Mouse (Mus musculus) hindbrain, embryonic 12.5 days (tissue): ENCODE measurements around the gene Alk. TPM values are rescaled to one million over a fixed set of nuclear protein-coding genes. Genes with fewer than 3 reads are reported as not detected.

Experiments
- ATAC-seq: fragments of 200-750 bp; cut with Nextera tagmentation; 2 replicates; pipeline ENCODE4 v1.8.0; 2017; ENCODE audit warnings: moderate TSS enrichment; ENCODE audit not compliant: low FRiP score
- H3K27ac ChIP-seq: fragments of 300-500 bp; sonication (generic); 2 replicates; pipeline ENCODE4 v1.5.1; 2016; ENCODE audit warnings: mild to moderate bottlenecking
- H3K27me3 ChIP-seq: fragments of 300-500 bp; sonication (generic); 2 replicates; pipeline ENCODE4 v1.6.1; 2016; ENCODE audit warnings: mild to moderate bottlenecking
- H3K36me3 ChIP-seq: fragments of 300-500 bp; sonication (generic); 2 replicates; pipeline ENCODE4 v1.6.1; 2016; ENCODE audit warnings: mild to moderate bottlenecking
- H3K4me1 ChIP-seq: fragments of 300-500 bp; sonication (generic); 2 replicates; pipeline ENCODE4 v1.6.1; 2016
- H3K4me2 ChIP-seq: fragments of 300-500 bp; sonication (generic); replicated peaks from 2 replicates; pipeline ENCODE4 v1.6.1; 2016; ENCODE audit warnings: mild to moderate bottlenecking
- H3K4me3 ChIP-seq: fragments of 300-500 bp; sonication (generic); 2 replicates; pipeline ENCODE4 v1.5.1; 2016; ENCODE audit warnings: mild to moderate bottlenecking
- H3K9ac ChIP-seq: fragments of 300-500 bp; sonication (generic); 2 replicates; pipeline ENCODE4 v1.6.1; 2016; ENCODE audit warnings: mild to moderate bottlenecking, moderate library complexity
- H3K9me3 ChIP-seq: fragments of 300-500 bp; sonication (generic); replicated peaks from 2 replicates; pipeline ENCODE4 v1.6.1; 2016; ENCODE audit warnings: mild to moderate bottlenecking
- WGBS: fragments of 180-500 bp; shearing (Covaris S2); methylation state at CpG from one replicate; pipeline ENCODE4 v1.1.7; 2016; 5-methylcytosine and 5-hydroxymethylcytosine counted together
- polyA plus RNA-seq: library from polyadenylated mRNA; unstranded; fragments of >200 nt; fragmentation: Nextera tagmentation; extraction: Ambion mirVana; gene quantifications from 2 replicates; pipeline ENCODE4 v1.2.1, GENCODE M21; 2016

Gene Alk
- polyA plus RNA-seq, 1 experiment from 2014 or later, result 2.2 TPM

- Histone ChIP-seq H3K4me1 (0 out of 2 replicates have a peak, but pooled peaks cover 3% of the 10 kb centered on the region), H3K9ac (no peak overlapping the region), H3K27ac (no peak overlapping the region), H3K9me3 (no peaks in the 10 kb centered on the region), H3K27me3 (no peaks in the 10 kb centered on the region), H3K4me3 (no peak overlapping the region), H3K36me3 (no peaks in the 10 kb centered on the region), H3K4me2 (no peak overlapping the region)
- 67% methylated on average over 7 of the region's 7 CpGs for WGBS
- no peak for ATAC-seq
Observed at GRCm38 (mm10) chr17:72144946-72145598, 459.4 kb downstream of the Alk start.

- Histone ChIP-seq H3K4me2 (no peak overlapping the region), H3K27ac (0 out of 2 replicates have a peak overlapping the region, but pooled peaks have one; percentile 2), H3K9ac (no peak overlapping the region), H3K36me3 (no peaks in the 10 kb centered on the region), H3K4me1 (0 out of 2 replicates have a peak, but pooled peaks cover 3% of the 10 kb centered on the region), H3K27me3 (no peaks in the 10 kb centered on the region), H3K9me3 (no peaks in the 10 kb centered on the region), H3K4me3 (no peak overlapping the region)
- 58% methylated on average over 9 of the region's 9 CpGs for WGBS
- ATAC-seq, result no peak
Observed at GRCm38 (mm10) chr17:72144461-72144860, 460.0 kb downstream of the Alk start.

- H3K9ac ChIP-seq, result no peak overlapping the region
- H3K36me3 ChIP-seq, result no peaks in the 10 kb centered on the region
- H3K4me2 ChIP-seq, result no peak overlapping the region
- H3K4me3 ChIP-seq, result no peak overlapping the region
- no peak for ATAC-seq
- WGBS, result 83% methylated on average over 8 of the region's 8 CpGs
- H3K27me3 ChIP-seq, result no peaks in the 10 kb centered on the region
- no peak overlapping the region for H3K27ac ChIP-seq
- no peaks in the 10 kb centered on the region for H3K4me1 ChIP-seq
- peaks cover 2% of the 10 kb centered on the region; the same call in 1 of the 2 replicates for H3K9me3 ChIP-seq
Observed at GRCm38 (mm10) chr17:72132140-72132911, 472.1 kb downstream of the Alk start.

- Histone ChIP-seq H3K36me3 (no peaks in the 10 kb centered on the region), H3K4me3 (no peak overlapping the region), H3K9me3 (0 out of 2 replicates have a peak, but pooled peaks cover 3% of the 10 kb centered on the region), H3K27ac (no peak overlapping the region), H3K4me2 (no peak overlapping the region), H3K4me1 (no peaks in the 10 kb centered on the region), H3K9ac (no peak overlapping the region), H3K27me3 (no peaks in the 10 kb centered on the region)
- 88% methylated on average over 1 of the region's 1 CpGs for WGBS
- ATAC-seq, result no peak
Observed at GRCm38 (mm10) chr17:72121660-72122059, 482.8 kb downstream of the Alk start.

- ATAC-seq, result no peak
Observed at GRCm38 (mm10) chr17:72120278-72120677, 484.1 kb downstream of the Alk start.

GRCm38 (mm10) chr17:72118376-72118775 lies 486.1 kb downstream of the Alk start:
- Histone ChIP-seq H3K4me1 (peaks cover 3% of the 10 kb centered on the region), H3K4me3 (no peak overlapping the region), H3K27me3 (no peaks in the 10 kb centered on the region), H3K9ac (no peak overlapping the region), H3K9me3 (0 out of 2 replicates have a peak, but pooled peaks cover 3% of the 10 kb centered on the region), H3K27ac (no peak overlapping the region), H3K36me3 (no peaks in the 10 kb centered on the region), H3K4me2 (no peak overlapping the region)
- 79% methylated on average over 5 of the region's 5 CpGs for WGBS
- ATAC-seq, result no peak

More at GRCm38 (mm10) chr17:72120278-72120677, 484.1 kb downstream of the Alk start:
- Histone ChIP-seq H3K9me3 (0 out of 2 replicates have a peak, but pooled peaks cover 3% of the 10 kb centered on the region), H3K27me3 (no peaks in the 10 kb centered on the region), H3K4me3 (no peak overlapping the region), H3K4me1 (peaks cover 2% of the 10 kb centered on the region), H3K27ac (no peak overlapping the region), H3K4me2 (no peak overlapping the region), H3K36me3 (no peaks in the 10 kb centered on the region), H3K9ac (no peak overlapping the region)
- 56% methylated on average over 11 of the region's 11 CpGs for WGBS

- Histone ChIP-seq H3K4me2 (no peak overlapping the region), H3K27me3 (no peaks in the 10 kb centered on the region), H3K27ac (no peak overlapping the region), H3K4me3 (no peak overlapping the region), H3K36me3 (no peaks in the 10 kb centered on the region), H3K4me1 (peaks cover 3% of the 10 kb centered on the region), H3K9me3 (no peaks in the 10 kb centered on the region), H3K9ac (no peak overlapping the region)
- no peak for ATAC-seq
- 42% methylated on average over 12 of the region's 12 CpGs for WGBS
Observed at GRCm38 (mm10) chr17:72115271-72115944, 489.0 kb downstream of the Alk start.

GRCm38 (mm10) chr17:72112004-72112403 lies 492.4 kb downstream of the Alk start:
- Histone ChIP-seq H3K36me3 (no peaks in the 10 kb centered on the region), H3K27ac (no peak overlapping the region), H3K4me1 (peaks cover 3% of the 10 kb centered on the region), H3K9me3 (no peaks in the 10 kb centered on the region), H3K4me3 (no peak overlapping the region), H3K9ac (no peak overlapping the region), H3K4me2 (no peak overlapping the region), H3K27me3 (no peaks in the 10 kb centered on the region)
- no peak for ATAC-seq

- Histone ChIP-seq H3K36me3 (no peaks in the 10 kb centered on the region), H3K9me3 (no peaks in the 10 kb centered on the region), H3K4me3 (no peak overlapping the region), H3K4me1 (peaks cover 3% of the 10 kb centered on the region), H3K4me2 (no peak overlapping the region), H3K27me3 (no peaks in the 10 kb centered on the region), H3K9ac (no peak overlapping the region), H3K27ac (no peak overlapping the region)
- no peak for ATAC-seq
- WGBS, result 88% methylated on average over 4 of the region's 4 CpGs
Observed at GRCm38 (mm10) chr17:72111528-72111927, 492.9 kb downstream of the Alk start.

GRCm38 (mm10) chr17:72087261-72087703 lies 517.1 kb downstream of the Alk start:
- peaks cover 7% of the 10 kb centered on the region; the same call in 1 of the 2 replicates for H3K4me1 ChIP-seq
- H3K4me3 ChIP-seq, result no peak overlapping the region
- H3K9ac ChIP-seq, result no peak overlapping the region
- H3K9me3 ChIP-seq, result no peaks in the 10 kb centered on the region
- no peak overlapping the region for H3K27ac ChIP-seq
- H3K36me3 ChIP-seq, result no peaks in the 10 kb centered on the region
- WGBS, result 41% methylated on average over 12 of the region's 12 CpGs
- no peaks in the 10 kb centered on the region for H3K27me3 ChIP-seq
- peak; percentile 58; the same call in 1 of the 2 replicates for ATAC-seq
- no peak overlapping the region for H3K4me2 ChIP-seq

GRCm38 (mm10) chr17:72081396-72081795 lies 523.0 kb downstream of the Alk start:
- no peak overlapping the region for H3K4me3 ChIP-seq
- no peak overlapping the region for H3K27ac ChIP-seq
- WGBS, result 88% methylated on average over 2 of the region's 2 CpGs
- H3K36me3 ChIP-seq, result no peaks in the 10 kb centered on the region
- H3K4me2 ChIP-seq, result no peak overlapping the region
- H3K9me3 ChIP-seq, result no peaks in the 10 kb centered on the region
- ATAC-seq, result no peak
- no peaks in the 10 kb centered on the region for H3K27me3 ChIP-seq
- peaks cover 11% of the 10 kb centered on the region; the same call in 1 of the 2 replicates for H3K4me1 ChIP-seq
- H3K9ac ChIP-seq, result no peak overlapping the region

- ATAC-seq, result peak; percentile 87
- Histone ChIP-seq H3K4me2 (peak overlapping the region; percentile 12; the same call in 1 of the 2 replicates), H3K27me3 (no peaks in the 10 kb centered on the region), H3K4me1 (peaks cover 13% of the 10 kb centered on the region; the same call in 1 of the 2 replicates), H3K9me3 (no peaks in the 10 kb centered on the region), H3K9ac (no peak overlapping the region), H3K36me3 (no peaks in the 10 kb centered on the region), H3K4me3 (no peak overlapping the region), H3K27ac (no peak overlapping the region)
- WGBS, result 20% methylated on average over 12 of the region's 12 CpGs
Observed at GRCm38 (mm10) chr17:72076306-72076921, 528.0 kb downstream of the Alk start.
